Mouse (Mus musculus): ENCODE data around the gene Wdr24.

Wdr24 gene

GRCm38 (mm10) chr17:25842509-25842908 is 19.1 kb downstream of the Wdr24 start:
- Histone ChIP-seq H3K27me3 (ENCODE audit: control insufficient read depth, insufficient read depth, low read length, poor library complexity, severe bottlenecking) (no peaks in the 10 kb centered on the region), H3K36me3 (ENCODE audit: control insufficient read depth, insufficient read depth, low read length, poor library complexity, severe bottlenecking) (peaks cover 5% of the 10 kb centered on the region)
- no peak for DNase-seq (ENCODE audit: low read depth, low spot score)

- H3K27me3 ChIP-seq (ENCODE audit: control insufficient read depth, insufficient read depth, low read length, poor library complexity, severe bottlenecking) = no peaks in the 10 kb centered on the region
- no peak for DNase-seq (ENCODE audit: low read depth, low spot score)
Measured at GRCm38 (mm10) chr17:25843122-25843521, 19.7 kb downstream of the Wdr24 start.

GRCm38 (mm10) chr17:25843636-25844395 is 20.4 kb downstream of the Wdr24 start:
- Histone ChIP-seq H3K36me3 (ENCODE audit: control insufficient read depth, insufficient read depth, low read length, poor library complexity, severe bottlenecking) (peaks cover 5% of the 10 kb centered on the region), H3K27me3 (ENCODE audit: control insufficient read depth, insufficient read depth, low read length, poor library complexity, severe bottlenecking) (no peaks in the 10 kb centered on the region)
- no peak for DNase-seq (ENCODE audit: low read depth, low spot score)

More at GRCm38 (mm10) chr17:25843122-25843521, 19.7 kb downstream of the Wdr24 start:
- H3K36me3 ChIP-seq (ENCODE audit: control insufficient read depth, insufficient read depth, low read length, poor library complexity, severe bottlenecking) = peaks cover 5% of the 10 kb centered on the region

- H3K27me3 ChIP-seq (ENCODE audit: control insufficient read depth, insufficient read depth, low read length, poor library complexity, severe bottlenecking) = no peaks in the 10 kb centered on the region
- H3K36me3 ChIP-seq (ENCODE audit: control insufficient read depth, insufficient read depth, low read length, poor library complexity, severe bottlenecking) = peaks cover 5% of the 10 kb centered on the region
- DNase-seq (ENCODE audit: low read depth, low spot score) = peak; percentile 92
Measured at GRCm38 (mm10) chr17:25844396-25844901, 21.0 kb downstream of the Wdr24 start, which contains the start of gene Rhot2. TSS of gene Rhot2 (minus strand) at chr17:25844851.

- no peaks in the 10 kb centered on the region; the same call in 1 of the 2 replicates for H3K36me3 ChIP-seq (ENCODE audit: control insufficient read depth, insufficient read depth, low read length, poor library complexity, severe bottlenecking)
- no peaks in the 10 kb centered on the region for H3K27me3 ChIP-seq (ENCODE audit: control insufficient read depth, insufficient read depth, low read length, poor library complexity, severe bottlenecking)
- DNase-seq (ENCODE audit: low read depth, low spot score) = no peak
Measured at GRCm38 (mm10) chr17:25860229-25860628, 36.8 kb downstream of the Wdr24 start.

GRCm38 (mm10) chr17:25860832-25861703 is 37.6 kb downstream of the Wdr24 start, which contains the start of gene Wdr90:
TSS of gene Wdr90 (minus strand) at chr17:25861501.
- no peaks in the 10 kb centered on the region for H3K27me3 ChIP-seq (ENCODE audit: control insufficient read depth, insufficient read depth, low read length, poor library complexity, severe bottlenecking)
- peak; percentile 95 for DNase-seq (ENCODE audit: low read depth, low spot score)

GRCm38 (mm10) chr17:25861704-25862612 is 38.5 kb downstream of the Wdr24 start:
- Histone ChIP-seq H3K36me3 (ENCODE audit: control insufficient read depth, insufficient read depth, low read length, poor library complexity, severe bottlenecking) (no peaks in the 10 kb centered on the region; the same call in 1 of the 2 replicates), H3K27me3 (ENCODE audit: control insufficient read depth, insufficient read depth, low read length, poor library complexity, severe bottlenecking) (no peaks in the 10 kb centered on the region)
- DNase-seq (ENCODE audit: low read depth, low spot score) = no peak

More at GRCm38 (mm10) chr17:25860832-25861703, 37.6 kb downstream of the Wdr24 start, which contains the start of gene Wdr90:
- no peaks in the 10 kb centered on the region; the same call in 1 of the 2 replicates for H3K36me3 ChIP-seq (ENCODE audit: control insufficient read depth, insufficient read depth, low read length, poor library complexity, severe bottlenecking)

- no peak for DNase-seq (ENCODE audit: low read depth, low spot score)
- Histone ChIP-seq H3K27me3 (ENCODE audit: control insufficient read depth, insufficient read depth, low read length, poor library complexity, severe bottlenecking) (no peaks in the 10 kb centered on the region), H3K36me3 (ENCODE audit: control insufficient read depth, insufficient read depth, low read length, poor library complexity, severe bottlenecking) (no peaks in the 10 kb centered on the region; the same call in 1 of the 2 replicates)
Measured at GRCm38 (mm10) chr17:25863681-25864080, 40.3 kb downstream of the Wdr24 start.

GRCm38 (mm10) chr17:25864311-25864710 is 40.9 kb downstream of the Wdr24 start:
- DNase-seq (ENCODE audit: low read depth, low spot score) = no peak
- Histone ChIP-seq H3K36me3 (ENCODE audit: control insufficient read depth, insufficient read depth, low read length, poor library complexity, severe bottlenecking) (no peaks in the 10 kb centered on the region; the same call in 1 of the 2 replicates), H3K27me3 (ENCODE audit: control insufficient read depth, insufficient read depth, low read length, poor library complexity, severe bottlenecking) (no peaks in the 10 kb centered on the region)

- DNase-seq (ENCODE audit: low read depth, low spot score) = no peak
- H3K36me3 ChIP-seq (ENCODE audit: control insufficient read depth, insufficient read depth, low read length, poor library complexity, severe bottlenecking) = no peaks in the 10 kb centered on the region; the same call in 1 of the 2 replicates
Measured at GRCm38 (mm10) chr17:25865288-25865687, 41.9 kb downstream of the Wdr24 start.

GRCm38 (mm10) chr17:25866172-25866571 is 42.7 kb downstream of the Wdr24 start:
- Histone ChIP-seq H3K36me3 (ENCODE audit: control insufficient read depth, insufficient read depth, low read length, poor library complexity, severe bottlenecking) (no peaks in the 10 kb centered on the region; the same call in 1 of the 2 replicates), H3K27me3 (ENCODE audit: control insufficient read depth, insufficient read depth, low read length, poor library complexity, severe bottlenecking) (no peaks in the 10 kb centered on the region)
- DNase-seq (ENCODE audit: low read depth, low spot score) = no peak

More at GRCm38 (mm10) chr17:25865288-25865687, 41.9 kb downstream of the Wdr24 start:
- no peaks in the 10 kb centered on the region for H3K27me3 ChIP-seq (ENCODE audit: control insufficient read depth, insufficient read depth, low read length, poor library complexity, severe bottlenecking)

- H3K27me3 ChIP-seq (ENCODE audit: control insufficient read depth, insufficient read depth, low read length, poor library complexity, severe bottlenecking) = no peaks in the 10 kb centered on the region
- no peak for DNase-seq (ENCODE audit: low read depth, low spot score)
- H3K36me3 ChIP-seq (ENCODE audit: control insufficient read depth, insufficient read depth, low read length, poor library complexity, severe bottlenecking) = no peaks in the 10 kb centered on the region; the same call in 1 of the 2 replicates
Measured at GRCm38 (mm10) chr17:25867509-25867835, 44.0 kb downstream of the Wdr24 start.

GRCm38 (mm10) chr17:25867836-25868600 is 44.6 kb downstream of the Wdr24 start:
- Histone ChIP-seq H3K27me3 (ENCODE audit: control insufficient read depth, insufficient read depth, low read length, poor library complexity, severe bottlenecking) (no peaks in the 10 kb centered on the region), H3K36me3 (ENCODE audit: control insufficient read depth, insufficient read depth, low read length, poor library complexity, severe bottlenecking) (no peaks in the 10 kb centered on the region; the same call in 1 of the 2 replicates)
- DNase-seq (ENCODE audit: low read depth, low spot score) = peak; percentile 20
